Mouse (Mus musculus) limb, embryonic 14.5 days (tissue): Measurements from ENCODE around the gene Hoxa13. TPM values are rescaled to one million over a fixed set of nuclear protein-coding genes. Genes with fewer than 3 reads are reported as not detected.

ENCODE experiments used
- ATAC-seq: fragments of 200-750 bp; cut with Nextera tagmentation; 2 replicates; pipeline ENCODE4 v1.8.0; 2017; ENCODE audit warnings: low read depth, moderate number of reproducible peaks, moderate TSS enrichment; ENCODE audit not compliant: low FRiP score
- DNase-seq: peaks from one replicate; pipeline ENCODE4 v3.0.0-alpha.2; 2015; ENCODE audit warnings: low spot score
- H3K27ac ChIP-seq: fragments of 300-500 bp; sonication (generic); replicated peaks from 2 replicates; pipeline ENCODE4 v1.5.1; 2014; ENCODE audit warnings: low read depth, mild to moderate bottlenecking, low read length, moderate library complexity, mixed read lengths
- H3K27me3 ChIP-seq: fragments of 300-500 bp; sonication (generic); 2 replicates; pipeline ENCODE4 v1.6.1; 2014; ENCODE audit warnings: low read length, mixed read lengths; ENCODE audit not compliant: control insufficient read depth, insufficient read depth
- H3K36me3 ChIP-seq: fragments of 300-500 bp; sonication (generic); 2 replicates; pipeline ENCODE4 v1.6.1; 2014; ENCODE audit warnings: mild to moderate bottlenecking, low read length, moderate library complexity, mixed read lengths; ENCODE audit not compliant: control insufficient read depth, insufficient read depth
- H3K4me1 ChIP-seq: fragments of 300-500 bp; sonication (generic); 2 replicates; pipeline ENCODE4 v1.6.1; 2014; ENCODE audit warnings: antibody characterized with exemption, low read length, mixed read lengths; ENCODE audit not compliant: control insufficient read depth, insufficient read depth
- H3K4me2 ChIP-seq: fragments of 300-500 bp; sonication (generic); replicated peaks from 2 replicates; pipeline ENCODE4 v1.6.1; 2014; ENCODE audit warnings: low read depth, mild to moderate bottlenecking, low read length, moderate library complexity; ENCODE audit not compliant: severe bottlenecking
- H3K4me3 ChIP-seq: fragments of 300-500 bp; sonication (generic); replicated peaks from 2 replicates; pipeline ENCODE4 v1.5.1; 2014; ENCODE audit warnings: low read length
- H3K9ac ChIP-seq: fragments of 300-500 bp; sonication (generic); 2 replicates; pipeline ENCODE4 v1.6.1; 2014; ENCODE audit warnings: mild to moderate bottlenecking, low read depth, low read length, moderate library complexity; ENCODE audit not compliant: severe bottlenecking
- H3K9me3 ChIP-seq: fragments of 300-500 bp; sonication (generic); 2 replicates; pipeline ENCODE4 v1.6.1; 2016; ENCODE audit warnings: low read length; ENCODE audit not compliant: control insufficient read depth
- POLR2A ChIP-seq: fragments of 200-500 bp; IDR thresholded peaks from 2 replicates; pipeline ENCODE4 v1.8.0; 2012; ENCODE audit warnings: inconsistent platforms, mild to moderate bottlenecking, moderate library complexity, borderline replicate concordance; ENCODE audit not compliant: insufficient read depth, insufficient read length; ENCODE audit errors: extremely low read depth
- WGBS: fragments of 180-500 bp; shearing (Covaris S2); extraction: QIAGEN DNeasy Blood & Tissue Kit; methylation state at CpG from one replicate; pipeline ENCODE4 v1.1.7; 2014; 5-methylcytosine and 5-hydroxymethylcytosine counted together
- polyA plus RNA-seq, 2 experiments: library from polyadenylated mRNA; depleted of rRNA in 1 of 2; stranded (reverse) in 1 of 2; unstranded in 1 of 2; fragments of >200 nt; fragmentation: Nextera tagmentation in 1 of 2; extraction: Ambion mirVana in 1 of 2; gene quantifications; 2 replicates each; pipeline versions ENCODE4 v1.2.1 to v1.2.3; 2012 to 2014

Gene Hoxa13
- polyA plus RNA-seq, 2 experiments: 16.0 to 26.0 TPM

DNA sequence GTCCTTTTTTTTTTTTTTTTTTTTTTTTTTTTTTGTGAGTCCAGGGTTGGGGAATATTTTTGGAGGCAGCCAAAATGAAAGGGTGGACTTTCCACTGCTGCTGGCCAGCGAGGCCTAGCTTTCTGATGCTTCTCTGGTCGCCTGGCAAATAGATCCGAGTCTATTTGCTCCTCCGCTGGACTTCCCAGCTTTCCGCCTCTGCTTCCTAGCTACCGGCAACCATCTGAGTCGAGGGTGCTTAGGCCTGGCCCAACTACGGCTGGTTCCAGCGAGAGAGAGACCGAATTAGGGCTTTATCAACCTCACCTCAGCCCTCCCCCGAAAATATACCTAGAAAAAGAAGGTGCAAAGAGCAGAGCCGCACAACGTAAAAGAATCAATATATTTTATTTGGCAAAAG, 38.0 kb downstream of the Hoxa13 start:
- no peak for TF ChIP-seq POLR2A
- no peaks in the 10 kb centered on the region for H3K9me3 ChIP-seq
- H3K4me1 ChIP-seq: peaks cover 36% of the 10 kb centered on the region
- H3K27ac ChIP-seq: peak overlapping the region; percentile 95
- peaks cover 26% of the 10 kb centered on the region for H3K36me3 ChIP-seq
- peaks cover 5% of the 10 kb centered on the region; the same call in 1 of the 2 replicates for H3K27me3 ChIP-seq
- ATAC-seq: no peak
- H3K4me2 ChIP-seq: peak overlapping the region; percentile 96
- peak overlapping the region; percentile 100 for H3K9ac ChIP-seq
- peak overlapping the region; percentile 90 for H3K4me3 ChIP-seq
- WGBS: 5% methylated on average over 13 of the region's 13 CpGs
- peak; percentile 28 for DNase-seq

DNA sequence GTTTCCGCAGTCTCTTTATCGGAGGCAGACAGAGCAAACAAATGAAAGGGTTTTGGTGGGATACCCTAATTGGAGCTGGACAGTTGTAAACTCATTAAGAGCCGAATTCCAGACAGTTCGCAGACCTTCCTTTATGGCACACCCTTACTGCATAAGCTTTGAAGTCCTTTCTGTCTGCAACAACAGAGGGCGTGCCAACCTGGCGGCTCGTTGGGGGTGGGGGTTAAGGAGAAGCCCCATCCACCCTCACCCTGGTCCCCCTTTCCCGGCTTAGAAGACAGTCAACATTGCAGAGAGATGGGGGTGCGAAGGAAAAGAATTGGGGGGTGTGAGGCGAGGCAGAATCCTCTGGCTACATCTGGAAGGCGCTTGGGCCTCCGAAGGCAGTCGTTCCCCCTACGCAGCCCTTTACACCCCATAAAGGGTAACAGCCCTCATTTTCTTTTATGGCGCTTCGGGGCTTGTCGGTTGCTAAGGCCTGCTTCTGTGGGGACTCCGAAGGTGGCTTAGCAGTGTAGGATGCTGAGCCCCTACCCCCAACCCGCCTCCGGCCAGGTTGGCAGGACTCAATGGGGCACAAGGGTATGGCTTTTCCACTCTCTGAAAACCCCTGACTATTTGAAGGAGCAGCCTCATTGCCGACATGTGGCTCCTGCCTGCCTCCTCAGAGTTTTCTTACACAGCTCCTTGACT, 38.5 kb downstream of the Hoxa13 start:
- Histone ChIP-seq H3K9ac (peak overlapping the region; percentile 100), H3K4me1 (peaks cover 35% of the 10 kb centered on the region), H3K4me2 (peak overlapping the region; percentile 96), H3K27ac (peak overlapping the region; percentile 95), H3K36me3 (peaks cover 26% of the 10 kb centered on the region), H3K9me3 (no peaks in the 10 kb centered on the region), H3K27me3 (peaks cover 5% of the 10 kb centered on the region; the same call in 1 of the 2 replicates), H3K4me3 (peak overlapping the region; percentile 90)
- DNase-seq (peak; percentile 82), ATAC-seq (peak; percentile 28)
- 1% methylated on average over 21 of the region's 21 CpGs for WGBS
- TF ChIP-seq POLR2A: peak; percentile 42; the same call in 1 of the 2 replicates

DNA sequence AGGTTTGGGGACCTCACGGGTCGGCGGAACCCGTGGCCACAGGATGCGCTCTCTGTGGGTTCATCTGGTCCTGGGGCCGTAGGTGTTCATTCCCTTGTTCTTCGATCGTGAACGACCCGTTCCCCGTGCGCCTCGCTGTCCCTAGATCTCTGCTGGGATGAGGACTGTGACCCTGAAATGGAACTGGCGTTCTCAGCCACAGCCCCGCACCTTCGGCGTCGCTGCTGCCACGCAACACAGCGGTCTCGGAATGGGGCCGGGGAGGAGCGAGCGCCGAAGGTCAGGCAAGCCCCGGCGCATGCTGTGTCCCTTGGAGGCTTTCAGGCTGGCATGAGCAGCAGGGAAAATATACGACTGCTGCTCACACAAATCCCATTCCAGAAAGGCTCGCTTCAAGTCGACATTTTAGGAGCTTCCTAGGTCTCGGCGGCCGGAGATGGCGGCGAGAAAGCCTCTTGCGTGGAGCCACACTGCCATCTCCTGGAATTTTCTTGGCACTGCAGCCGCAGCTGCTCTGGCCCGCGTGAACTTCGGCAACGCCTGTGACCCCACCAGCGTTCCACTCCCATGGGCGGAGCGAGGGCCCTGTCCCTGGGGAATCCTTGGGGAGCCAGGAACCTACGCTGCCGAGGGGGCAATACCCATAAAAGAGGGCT, 39.2 kb downstream of the Hoxa13 start, which contains the start of gene Hoxa7:
Hoxa7 (minus strand) TSS at position 518 of the 656 bp plus-strand sequence.
- H3K9ac ChIP-seq: peak within 1 kb of the TSS; percentile 100
- ATAC-seq (peak; percentile 23), DNase-seq (peak; percentile 89)
- H3K27ac ChIP-seq: peak within 1 kb of the TSS; percentile 95
- under 1% methylated on average over 46 of the region's 46 CpGs for WGBS
- H3K4me3 ChIP-seq: peak within 1 kb of the TSS; percentile 90
- H3K4me2 ChIP-seq: peak within 1 kb of the TSS; percentile 96
- peaks cover 5% of the 10 kb centered on the region; the same call in 1 of the 2 replicates for H3K27me3 ChIP-seq
- H3K9me3 ChIP-seq: no peaks in the 10 kb centered on the region
- H3K36me3 ChIP-seq: peaks cover 26% of the 10 kb centered on the region
- H3K4me1 ChIP-seq: peaks cover 29% of the 10 kb centered on the region
- peak; percentile 29; the same call in 1 of the 2 replicates for TF ChIP-seq POLR2A

DNA sequence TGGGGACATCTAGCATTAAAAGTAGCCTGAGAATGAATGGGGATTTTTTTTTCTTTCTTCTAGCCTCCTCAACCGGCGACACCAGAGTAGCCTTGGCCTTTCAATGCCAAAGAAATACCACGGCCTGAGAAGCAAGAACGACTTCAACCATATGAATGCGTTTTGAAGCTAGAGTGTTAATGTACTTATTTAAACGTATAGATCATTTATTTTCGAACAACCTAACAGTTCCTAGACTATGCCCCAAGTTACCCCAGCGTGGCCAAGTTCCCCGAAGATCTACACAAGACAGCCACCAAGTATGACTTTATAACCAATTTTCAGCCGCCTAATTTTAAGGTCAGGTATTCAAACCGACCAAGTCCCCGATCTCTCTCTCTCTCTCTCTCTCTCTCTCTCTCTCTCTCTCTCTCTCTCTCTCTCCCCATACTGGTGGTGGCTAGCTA, 39.8 kb downstream of the Hoxa13 start:
- no peak for DNase-seq
- no peak for TF ChIP-seq POLR2A
- peak overlapping the region; percentile 96 for H3K4me2 ChIP-seq
- peak overlapping the region; percentile 95 for H3K27ac ChIP-seq
- H3K27me3 ChIP-seq: peaks cover 6% of the 10 kb centered on the region; the same call in 1 of the 2 replicates
- no peaks in the 10 kb centered on the region for H3K9me3 ChIP-seq
- peaks cover 34% of the 10 kb centered on the region for H3K4me1 ChIP-seq
- H3K9ac ChIP-seq: peak overlapping the region; percentile 100
- WGBS: 7% methylated on average over 12 of the region's 12 CpGs
- H3K36me3 ChIP-seq: peaks cover 26% of the 10 kb centered on the region
- no peak for ATAC-seq
- H3K4me3 ChIP-seq: peak overlapping the region; percentile 90

DNA sequence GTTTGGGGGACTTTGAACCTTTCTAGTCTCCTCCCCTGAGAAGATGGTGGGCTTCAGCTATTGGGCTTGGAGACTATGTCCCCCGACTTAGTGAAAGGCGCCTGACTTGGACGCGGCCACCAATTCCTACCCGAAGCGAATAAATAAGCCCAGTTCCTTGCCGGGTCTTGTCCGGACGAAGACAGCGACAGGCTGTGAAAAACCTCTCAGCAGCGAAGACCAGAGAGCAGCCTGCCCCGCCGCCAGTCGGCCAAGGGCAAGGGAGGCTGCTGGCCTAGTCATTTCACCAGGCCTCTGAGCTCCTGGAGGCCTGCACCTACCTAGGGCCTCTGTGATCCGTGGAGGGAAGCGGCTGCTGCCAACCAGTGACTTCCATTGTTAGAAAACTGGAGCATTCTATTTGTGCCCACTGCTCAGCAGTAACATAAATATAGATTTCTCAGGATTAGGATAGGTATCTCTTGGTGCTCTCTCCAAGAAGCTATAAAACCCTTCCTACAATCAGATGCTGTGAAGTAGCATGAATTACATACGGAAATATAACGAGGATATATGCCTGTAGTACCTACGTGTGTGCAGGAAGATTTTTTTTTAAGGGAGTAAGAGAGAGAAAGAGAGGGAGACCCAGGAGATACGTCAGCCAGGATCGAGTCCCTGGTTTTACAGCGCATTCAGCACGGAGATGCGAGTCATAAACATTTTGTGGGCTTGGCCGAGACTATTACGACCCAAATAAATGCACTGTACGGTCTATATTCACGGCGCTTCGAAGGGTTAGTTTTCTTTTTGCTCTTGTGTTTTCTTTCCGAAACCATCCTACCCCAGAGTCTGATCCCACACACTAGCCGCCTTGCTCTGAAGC, 40.4 kb downstream of the Hoxa13 start:
- WGBS: 18% methylated on average over 32 of the region's 32 CpGs
- peaks cover 13% of the 10 kb centered on the region for H3K27me3 ChIP-seq
- peak overlapping the region; percentile 100 for H3K9ac ChIP-seq
- peaks cover 20% of the 10 kb centered on the region for H3K36me3 ChIP-seq
- peak overlapping the region; percentile 90 for H3K4me3 ChIP-seq
- H3K4me1 ChIP-seq: peaks cover 39% of the 10 kb centered on the region
- TF ChIP-seq POLR2A: no peak
- ATAC-seq: no peak
- no peaks in the 10 kb centered on the region for H3K9me3 ChIP-seq
- DNase-seq: peak; percentile 64
- peak overlapping the region; percentile 96 for H3K4me2 ChIP-seq
- H3K27ac ChIP-seq: peak overlapping the region; percentile 95
